Mouse (Mus musculus) liver, postnatal 0 days (tissue): ENCODE measurements around the gene Ubr1.

Experiments used
- CTCF ChIP-seq: sonication (generic); IDR thresholded peaks from 2 replicates; pipeline ENCODE4 v1.5.1; 2016; ENCODE audit warnings: antibody characterized with exemption, low read depth
- EP300 ChIP-seq: IDR thresholded peaks from 2 replicates; pipeline ENCODE4 v1.6.1; 2016; ENCODE audit warnings: antibody characterized with exemption, low read depth, mild to moderate bottlenecking

DNA sequence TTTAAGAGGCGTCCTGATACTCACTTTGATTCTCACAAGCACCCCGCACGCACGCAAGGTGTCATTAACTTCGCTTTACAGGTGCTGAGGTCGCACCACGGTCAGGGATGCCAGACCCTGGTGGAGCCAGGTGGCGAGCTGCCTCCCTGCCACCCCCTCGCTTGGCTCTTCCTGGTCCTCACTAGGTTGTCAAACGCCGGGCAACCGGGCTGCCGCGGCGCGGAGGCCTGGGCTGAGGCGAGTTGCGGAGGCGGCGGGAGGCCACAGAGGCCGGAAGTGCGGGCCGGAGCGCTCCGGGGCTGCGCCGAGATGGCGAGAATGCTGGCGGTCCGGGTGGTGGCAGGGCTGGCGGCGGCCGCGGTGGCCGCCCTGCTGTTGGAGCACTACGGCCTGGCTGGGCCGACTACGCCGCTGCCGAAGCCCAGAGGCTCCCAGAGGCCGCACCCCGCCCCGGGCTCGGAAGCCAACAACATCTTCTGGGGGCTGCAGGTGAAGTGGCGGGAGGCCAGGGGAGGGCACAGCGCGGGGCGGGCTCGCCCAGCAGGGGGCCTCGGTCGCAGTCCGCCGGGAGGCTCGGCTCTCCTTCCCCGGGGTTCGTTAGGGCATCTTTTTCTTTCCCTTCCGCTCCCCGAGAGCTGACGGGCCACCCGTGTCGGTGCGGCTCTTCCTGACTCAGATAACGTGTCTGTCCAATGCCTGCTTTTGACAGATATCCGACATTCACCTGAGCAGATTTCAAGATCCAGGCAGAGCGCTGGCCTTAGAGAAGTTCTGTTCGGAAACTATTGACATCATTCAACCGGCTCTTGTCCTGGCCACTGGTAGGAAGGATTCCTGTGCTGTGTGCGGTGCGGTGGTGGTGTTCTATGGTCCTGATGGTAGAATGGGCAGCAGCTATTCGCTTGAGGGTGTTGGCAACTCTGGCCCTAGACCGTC lies 6.7 kb upstream of the Ubr1 start, which contains the start of gene Tmem62:
- TF ChIP-seq EP300 (peak; percentile 49; the same call in 1 of the 2 replicates), CTCF (peak; percentile 64)
